Mouse (Mus musculus): ENCODE measurements around the gene Cables2. TPM values are rescaled to one million over a fixed set of nuclear protein-coding genes. Genes with fewer than 3 reads are reported as not detected.

Gene Cables2
- total RNA-seq, 1 experiment from 2014 or later, result 17.8 TPM

DNA sequence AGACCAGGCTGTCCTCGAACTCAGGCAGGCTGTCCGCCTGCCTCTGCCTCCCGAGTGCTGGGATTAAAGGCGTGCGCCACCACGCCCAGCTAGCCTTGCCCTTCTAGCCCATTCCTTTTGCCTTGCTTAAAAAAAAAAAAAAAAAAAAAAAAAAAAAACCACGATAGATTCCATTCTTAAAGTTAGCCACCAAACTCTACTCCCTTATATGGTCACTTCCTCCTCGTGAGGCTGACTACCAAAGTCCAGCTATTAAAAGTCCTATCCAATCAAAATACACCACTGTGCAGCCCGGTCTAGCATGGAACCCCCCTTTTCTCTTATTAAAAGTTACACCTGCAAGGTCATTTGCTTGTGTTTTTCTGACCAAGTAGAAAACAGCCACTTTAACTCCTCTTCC, 17.6 kb downstream of the Cables2 start:
- no peak for DNase-seq

DNA sequence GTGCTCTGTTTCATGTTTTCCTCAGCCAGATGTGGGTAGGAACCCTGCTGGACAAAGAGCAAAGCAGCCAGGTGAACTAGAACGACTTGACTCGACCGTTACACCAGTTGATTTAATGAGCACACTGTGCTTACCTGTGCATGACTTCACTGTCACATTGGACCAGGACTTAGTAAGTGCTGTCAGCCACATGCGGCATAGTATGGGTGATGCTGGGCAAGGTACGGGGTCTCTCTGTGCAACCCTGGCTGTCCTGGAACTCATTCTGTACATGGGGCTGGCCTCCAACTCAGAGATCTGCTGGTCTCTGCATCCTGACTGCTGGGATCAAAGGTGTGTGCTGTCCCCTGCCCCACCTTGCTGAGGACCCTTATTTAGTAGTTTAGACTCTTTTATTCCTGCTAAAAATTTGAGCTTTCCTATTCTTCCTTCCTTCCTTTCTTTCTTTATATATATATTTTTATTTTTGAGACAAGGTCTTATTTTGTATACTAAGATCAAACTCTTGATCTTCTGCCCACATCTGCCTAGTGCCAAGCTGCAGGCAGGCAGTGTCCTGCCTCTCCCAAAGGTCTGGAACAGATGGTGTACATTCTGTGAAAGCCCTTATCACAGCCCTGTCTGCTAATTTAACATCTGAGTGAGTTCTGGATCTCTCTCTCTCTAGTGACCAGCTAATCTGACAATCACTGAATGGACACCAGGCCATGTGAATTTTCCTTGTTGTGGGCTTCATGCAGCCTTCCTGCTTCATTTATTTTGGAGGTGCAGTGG, 18.7 kb downstream of the Cables2 start:
- no peak for DNase-seq

GRCm38 (mm10) chr2:180251838-180252237, 21.5 kb downstream of the Cables2 start:
- no peak for DNase-seq

GRCm38 (mm10) chr2:180250930-180251611, 22.2 kb downstream of the Cables2 start:
- peak; percentile 90 for DNase-seq

GRCm38 (mm10) chr2:180248947-180249660, 24.2 kb downstream of the Cables2 start:
- DNase-seq, result no peak

DNA sequence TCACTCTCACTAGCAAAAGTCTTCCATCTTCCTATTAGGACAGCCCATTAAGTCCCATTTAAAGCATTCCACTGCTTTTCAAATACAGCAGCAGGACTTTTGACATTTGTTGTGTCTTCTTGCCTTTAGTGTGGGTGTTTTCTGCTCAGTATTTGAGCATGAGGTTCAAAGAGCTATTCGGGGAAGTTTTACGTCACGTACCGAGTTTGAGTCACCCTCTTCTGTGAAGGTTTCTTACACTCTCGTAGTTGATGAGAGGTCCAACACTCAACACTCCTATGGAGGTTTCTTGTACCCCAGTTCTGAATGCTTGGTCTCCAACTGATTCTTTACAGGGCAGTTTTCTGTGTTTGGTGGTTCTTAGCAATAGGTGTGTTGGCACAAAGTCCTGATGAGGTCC, 25.4 kb downstream of the Cables2 start:
- no peak for DNase-seq

GRCm38 (mm10) chr2:180243108-180243507, 30.2 kb downstream of the Cables2 start:
- DNase-seq, result no peak

GRCm38 (mm10) chr2:180238591-180238990, 34.7 kb downstream of the Cables2 start:
- no peak for DNase-seq

DNA sequence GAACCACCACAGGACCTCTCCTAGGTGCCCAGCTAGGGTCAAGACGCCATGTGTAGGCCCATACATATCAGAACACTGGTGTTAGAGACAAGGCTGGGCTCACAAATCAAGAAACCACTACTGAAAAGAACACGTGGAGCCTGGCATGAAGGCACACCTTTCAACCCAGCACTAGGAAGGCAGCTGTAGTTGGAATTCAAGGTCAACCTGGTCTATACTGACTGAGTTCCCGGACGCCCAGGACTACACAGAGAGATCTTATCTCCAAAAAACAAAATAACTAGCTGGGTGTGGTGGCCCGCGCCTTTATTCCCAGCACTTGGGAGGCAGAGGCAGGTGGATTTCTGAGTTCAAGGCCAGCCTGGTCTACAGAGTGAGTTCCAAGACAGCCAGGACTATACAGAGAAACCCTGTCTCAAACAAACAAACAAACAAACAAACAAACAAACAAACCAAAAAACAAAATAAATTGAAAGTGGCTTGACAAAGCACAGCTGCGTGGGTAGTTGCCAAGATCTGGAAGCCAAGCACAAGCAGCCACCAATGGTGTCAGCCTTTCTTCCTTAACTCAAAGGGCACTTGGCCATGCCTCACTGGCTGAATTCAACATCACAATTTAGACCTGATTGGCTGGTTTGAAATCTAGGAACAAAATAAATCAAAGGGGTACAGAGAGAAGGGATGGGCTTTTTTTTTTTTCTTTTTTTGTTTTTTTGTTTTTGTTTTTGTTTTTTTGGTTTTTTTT, 35.5 kb downstream of the Cables2 start:
- no peak for DNase-seq

DNA sequence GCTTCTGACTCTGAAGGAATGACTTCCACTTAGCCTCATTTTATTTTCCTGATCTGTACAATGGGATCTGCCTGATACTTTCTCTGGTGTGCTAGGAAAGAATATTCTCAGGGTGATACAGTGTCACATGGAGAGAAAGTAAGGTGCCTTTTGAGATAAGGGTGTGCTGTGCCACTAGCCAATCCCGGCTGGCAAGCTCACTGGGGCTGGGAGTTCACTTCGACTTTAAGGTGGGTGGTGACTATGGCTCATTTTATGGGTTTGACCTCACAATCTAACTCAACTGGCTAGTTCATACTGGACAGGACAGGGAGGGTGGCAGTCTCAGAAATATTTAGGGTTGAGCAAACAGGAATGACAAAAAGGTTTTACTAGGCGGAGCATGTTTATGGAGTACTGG, 36.4 kb downstream of the Cables2 start:
- no peak for DNase-seq

- DNase-seq, result no peak
These were observed 36.8 kb downstream of the Cables2 start for GRCm38 (mm10) chr2:180236500-180236899.

GRCm38 (mm10) chr2:180235788-180236187, 37.5 kb downstream of the Cables2 start:
- DNase-seq, result no peak

DNA sequence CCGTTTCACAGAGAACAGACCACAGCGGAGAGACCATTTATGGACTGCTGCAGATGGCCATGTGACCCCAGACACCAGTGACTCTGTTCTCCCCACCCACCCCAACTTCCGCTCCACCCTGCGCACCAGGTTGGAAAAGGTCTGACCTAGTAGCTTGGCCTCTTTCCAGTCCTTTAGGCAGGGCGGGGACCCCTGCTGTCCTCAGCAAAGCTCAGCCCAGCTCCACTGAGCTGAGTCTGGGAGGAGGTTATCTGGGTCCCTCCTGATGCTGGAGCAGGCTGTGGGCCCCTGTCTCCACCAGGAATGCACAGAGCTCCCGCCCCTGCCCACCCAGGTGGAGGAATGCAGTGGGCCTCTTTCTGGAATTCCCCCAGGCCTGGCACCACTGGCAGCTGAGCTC, 38.3 kb downstream of the Cables2 start:
- no peak for DNase-seq

- no peak for DNase-seq
These were observed 38.9 kb downstream of the Cables2 start for GRCm38 (mm10) chr2:180234353-180234752.

- DNase-seq, result peak; percentile 24
These were observed 40.0 kb downstream of the Cables2 start for GRCm38 (mm10) chr2:180233101-180233904.

DNA sequence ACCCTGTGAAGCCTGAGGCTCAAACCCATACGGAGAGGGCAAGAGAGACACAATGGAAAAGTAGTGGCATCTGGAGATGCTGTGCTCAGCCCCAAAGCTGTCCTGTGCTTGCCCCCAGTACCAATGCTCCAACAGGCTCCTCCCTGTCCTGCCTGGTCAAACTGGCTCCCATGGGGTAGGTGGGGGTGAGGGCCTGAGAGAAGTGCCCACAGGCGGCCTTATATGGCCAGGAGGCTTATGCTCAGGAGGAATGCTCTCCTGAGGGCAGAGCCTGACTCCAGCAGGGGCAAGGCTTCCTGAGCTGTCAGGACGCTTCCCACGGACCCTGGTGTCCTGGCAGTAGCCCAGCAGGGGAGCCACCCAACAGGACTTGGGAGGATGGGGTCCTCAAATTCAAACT, 42.8 kb downstream of the Cables2 start:
- DNase-seq, result no peak

GRCm38 (mm10) chr2:180229129-180229528, 44.2 kb downstream of the Cables2 start:
- DNase-seq, result no peak

DNA sequence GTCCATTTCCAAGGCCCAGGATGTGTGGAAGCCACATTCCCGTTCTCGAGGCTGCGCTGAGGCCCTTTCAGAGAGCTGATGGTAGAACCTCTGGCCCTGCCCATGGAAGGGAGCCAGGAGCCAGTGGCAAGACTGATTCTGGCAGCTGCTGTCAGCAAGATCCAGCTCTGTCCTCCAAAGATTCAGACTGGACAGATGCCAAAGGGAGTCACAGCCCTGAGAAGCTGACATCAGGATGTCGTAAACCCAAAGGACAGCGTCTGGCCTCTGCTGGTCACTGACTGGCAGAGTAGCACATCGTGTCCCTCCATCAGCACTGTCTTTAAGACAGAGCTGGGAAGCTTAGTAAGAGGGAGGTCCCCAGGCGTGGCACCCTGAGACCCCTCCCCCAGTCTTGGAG, 44.7 kb downstream of the Cables2 start:
- peak; percentile 93 for DNase-seq

DNA sequence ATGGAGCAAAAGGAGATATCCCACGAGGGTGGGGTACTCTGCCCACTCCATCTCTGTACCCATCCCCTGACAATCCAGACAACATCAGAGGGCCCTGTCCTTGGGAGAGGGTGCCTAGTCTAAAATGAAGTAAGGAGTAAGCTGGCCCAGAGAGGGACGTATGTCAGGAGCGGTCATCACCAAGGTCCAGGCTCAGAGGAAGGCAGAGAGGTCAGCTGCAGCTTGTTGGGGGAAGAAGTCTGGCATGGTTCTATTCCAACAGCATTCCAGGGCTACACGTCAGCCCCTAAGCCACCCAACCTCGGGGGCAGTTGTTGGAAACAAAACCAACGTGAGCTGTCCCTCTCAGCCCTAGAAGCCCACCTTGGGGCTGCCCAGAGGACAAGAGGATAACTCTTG, 45.2 kb downstream of the Cables2 start:
- peak; percentile 45 for DNase-seq

DNA sequence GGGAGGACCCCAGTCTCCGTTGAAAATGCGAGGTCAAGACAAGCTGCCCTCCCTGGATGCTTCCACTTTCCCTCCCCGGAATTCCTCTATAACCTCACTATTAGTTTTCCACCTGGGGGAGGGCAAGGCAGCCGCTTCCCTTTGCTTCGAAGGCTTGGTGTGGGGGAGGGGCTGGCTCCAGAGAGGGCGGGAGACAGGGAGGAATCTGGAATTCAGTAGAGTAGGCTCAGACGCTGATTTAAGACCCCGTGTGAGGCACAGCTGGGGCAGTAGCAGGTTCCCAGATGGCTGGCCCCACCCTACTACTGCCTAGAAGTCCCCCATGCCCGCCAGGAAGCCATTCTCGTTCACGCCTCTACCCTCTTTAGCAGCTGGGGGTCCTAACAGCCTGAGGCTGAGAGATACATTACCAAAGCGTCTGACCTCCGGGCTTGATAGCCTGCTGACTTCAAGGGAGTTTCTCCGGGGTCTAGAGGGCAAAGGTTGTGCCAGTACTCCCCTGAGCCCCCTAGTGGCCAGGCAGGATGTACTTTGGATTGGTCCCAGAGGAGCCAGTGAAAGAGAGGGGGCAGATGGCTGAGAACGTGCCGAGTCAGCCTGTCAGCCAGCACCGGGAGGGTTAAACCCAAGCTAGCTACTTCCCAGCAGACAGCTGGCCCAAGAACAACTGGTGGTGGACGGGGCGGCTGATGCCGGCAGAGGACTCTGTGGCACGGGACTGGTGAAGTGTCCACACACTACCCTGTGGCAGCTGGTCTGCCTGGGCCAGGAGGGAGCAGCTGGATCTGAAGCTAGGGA, 45.8 kb downstream of the Cables2 start:
- peak; percentile 74 for DNase-seq
